Mouse (Mus musculus) kidney, postnatal 0 days (tissue): ENCODE measurements around the gene Etv5. TPM values are rescaled to one million over a fixed set of nuclear protein-coding genes. Genes with fewer than 3 reads are reported as not detected.

ENCODE experiments used
- ATAC-seq: fragments of 200-750 bp; cut with Nextera tagmentation; replicated peaks from 2 replicates; pipeline ENCODE4 v1.8.0; 2017; ENCODE audit warnings: low read depth, moderate number of reproducible peaks, moderate TSS enrichment, moderate library complexity; ENCODE audit not compliant: low FRiP score
- DNase-seq: peaks from one replicate; pipeline ENCODE4 v3.0.0-alpha.2; 2016; ENCODE audit warnings: low spot score
- H3K27ac ChIP-seq: fragments of 300-500 bp; sonication (generic); 2 replicates; pipeline ENCODE4 v1.5.1; 2014; ENCODE audit warnings: mild to moderate bottlenecking
- H3K27me3 ChIP-seq: fragments of 300-500 bp; sonication (generic); 2 replicates; pipeline ENCODE4 v1.6.1; 2014; ENCODE audit warnings: low read length, mixed read lengths; ENCODE audit not compliant: insufficient read depth
- H3K36me3 ChIP-seq: fragments of 300-500 bp; sonication (generic); 2 replicates; pipeline ENCODE4 v1.6.1; 2014; ENCODE audit warnings: low read length, mixed read lengths; ENCODE audit not compliant: insufficient read depth
- H3K4me1 ChIP-seq: fragments of 300-500 bp; sonication (generic); replicated peaks from 2 replicates; pipeline ENCODE4 v1.6.1; 2014; ENCODE audit warnings: antibody characterized with exemption, low read length, mixed read lengths; ENCODE audit not compliant: insufficient read depth
- H3K4me2 ChIP-seq: fragments of 300-500 bp; sonication (generic); 2 replicates; pipeline ENCODE4 v1.6.1; 2014; ENCODE audit warnings: mild to moderate bottlenecking, low read length, moderate library complexity, mixed read lengths
- H3K4me3 ChIP-seq: fragments of 300-500 bp; sonication (generic); replicated peaks from 2 replicates; pipeline ENCODE4 v1.5.1; 2014; ENCODE audit warnings: low read depth, low read length
- H3K9ac ChIP-seq: fragments of 300-500 bp; sonication (generic); 2 replicates; pipeline ENCODE4 v1.6.1; 2014; ENCODE audit warnings: low read depth, low read length
- H3K9me3 ChIP-seq: fragments of 300-500 bp; sonication (generic); replicated peaks from 2 replicates; pipeline ENCODE4 v1.6.1; 2016; ENCODE audit warnings: low read length, inconsistent platforms, mixed read lengths
- CTCF ChIP-seq: IDR thresholded peaks from 2 replicates; pipeline ENCODE4 v1.5.1; 2016; ENCODE audit warnings: antibody characterized with exemption, low read depth, mild to moderate bottlenecking, moderate library complexity
- WGBS: fragments of 180-500 bp; shearing (Covaris S2); extraction: QIAGEN DNeasy Blood & Tissue Kit; methylation state at CpG from one replicate; pipeline ENCODE4 v1.1.7; 2014; 5-methylcytosine and 5-hydroxymethylcytosine counted together
- polyA plus RNA-seq: library from polyadenylated mRNA; unstranded; fragments of >200 nt; fragmentation: Nextera tagmentation; extraction: Ambion mirVana; gene quantifications from 2 replicates; pipeline ENCODE4 v1.2.1, GENCODE M21; 2015

The Etv5 gene
- polyA plus RNA-seq, 1 experiment from 2014 or later: 45.8 TPM

DNA sequence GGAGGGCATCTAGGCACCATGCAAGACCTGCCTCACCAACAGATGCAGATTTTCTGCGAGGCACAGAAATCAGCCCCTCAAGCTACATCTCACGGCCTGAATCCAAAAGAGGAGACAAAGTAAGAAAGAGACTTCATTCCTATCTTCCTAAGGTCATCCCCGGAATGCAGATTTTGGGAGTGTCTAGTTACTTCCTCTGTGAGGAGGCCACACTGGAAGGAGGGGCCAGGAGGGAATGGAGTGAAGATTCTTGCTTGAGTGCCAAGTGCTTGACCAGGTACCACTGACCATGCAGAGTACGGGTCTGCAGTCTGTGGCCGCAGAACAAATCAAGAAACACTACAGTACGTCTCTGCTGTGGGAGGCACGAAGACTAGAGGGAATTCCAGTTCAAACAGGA is 12.7 kb downstream of the Etv5 start:
- WGBS: 71% methylated on average over 7 of the region's 7 CpGs
- no peak for TF ChIP-seq CTCF

DNA sequence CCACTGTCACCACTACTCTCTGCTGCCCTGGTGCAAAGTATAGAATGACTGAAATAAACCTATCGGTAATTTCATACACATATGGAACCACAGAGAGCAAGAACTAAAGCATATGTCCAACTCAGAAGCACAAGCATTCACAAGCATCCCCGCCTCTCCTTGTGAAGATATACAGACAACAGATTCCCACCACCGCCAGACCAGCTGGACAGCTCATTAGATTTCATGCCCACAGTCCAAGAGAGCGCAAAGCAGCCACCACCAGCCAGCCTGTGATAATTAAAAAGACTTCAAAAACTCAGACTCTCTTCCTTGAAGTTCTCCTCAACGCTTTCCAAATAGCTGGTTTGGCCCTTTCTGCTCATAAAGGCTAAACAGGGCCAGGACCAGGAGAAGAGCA is 17.3 kb downstream of the Etv5 start:
- DNase-seq (no peak), ATAC-seq (no peak)
- Histone ChIP-seq H3K36me3 (peaks cover 6% of the 10 kb centered on the region; the same call in 1 of the 2 replicates), H3K27me3 (no peaks in the 10 kb centered on the region), H3K9ac (no peak overlapping the region), H3K4me3 (no peak overlapping the region), H3K27ac (no peak overlapping the region), H3K4me2 (no peak overlapping the region), H3K9me3 (no peaks in the 10 kb centered on the region), H3K4me1 (0 out of 2 replicates have a peak, but pooled peaks cover 4% of the 10 kb centered on the region)
- WGBS: 60% methylated on average over 5 of the region's 5 CpGs
- TF ChIP-seq CTCF: no peak

More for the DNA sequence above, 12.7 kb downstream of the Etv5 start:
- ATAC-seq: no peak
- Histone ChIP-seq H3K4me1 (peaks cover 15% of the 10 kb centered on the region), H3K9ac (no peak overlapping the region), H3K9me3 (no peaks in the 10 kb centered on the region), H3K4me2 (no peak overlapping the region), H3K27me3 (no peaks in the 10 kb centered on the region), H3K4me3 (no peak overlapping the region), H3K27ac (no peak overlapping the region), H3K36me3 (peaks cover 6% of the 10 kb centered on the region; the same call in 1 of the 2 replicates)
- DNase-seq: no peak

GRCm38 (mm10) chr16:22417931-22418330 is 21.6 kb downstream of the Etv5 start:
- Histone ChIP-seq H3K27ac (no peak overlapping the region), H3K9ac (no peak overlapping the region), H3K4me2 (no peak overlapping the region), H3K36me3 (no peaks in the 10 kb centered on the region), H3K4me3 (no peak overlapping the region), H3K4me1 (0 out of 2 replicates have a peak, but pooled peaks cover 4% of the 10 kb centered on the region), H3K9me3 (no peaks in the 10 kb centered on the region), H3K27me3 (no peaks in the 10 kb centered on the region)
- no peak for ATAC-seq
- 85% methylated on average over 7 of the region's 7 CpGs for WGBS
- TF ChIP-seq CTCF: no peak
- no peak for DNase-seq

- Histone ChIP-seq H3K9me3 (no peaks in the 10 kb centered on the region), H3K27ac (no peak overlapping the region), H3K4me1 (0 out of 2 replicates have a peak, but pooled peaks cover 4% of the 10 kb centered on the region), H3K27me3 (no peaks in the 10 kb centered on the region), H3K4me2 (no peak overlapping the region), H3K4me3 (no peak overlapping the region), H3K36me3 (no peaks in the 10 kb centered on the region), H3K9ac (no peak overlapping the region)
- ATAC-seq (no peak), DNase-seq (no peak)
- 85% methylated on average over 8 of the region's 8 CpGs for WGBS
- TF ChIP-seq CTCF: no peak
Observed at GRCm38 (mm10) chr16:22417044-22417443, 22.5 kb downstream of the Etv5 start.

GRCm38 (mm10) chr16:22416140-22416848 is 23.2 kb downstream of the Etv5 start:
- WGBS: 73% methylated on average over 6 of the region's 6 CpGs
- H3K27ac ChIP-seq: no peak overlapping the region
- no peak for ATAC-seq
- 0 out of 2 replicates have a peak, but pooled peaks cover under 1% of the 10 kb centered on the region for H3K36me3 ChIP-seq
- no peak overlapping the region for H3K9ac ChIP-seq
- no peaks in the 10 kb centered on the region for H3K9me3 ChIP-seq
- 0 out of 2 replicates have a peak, but pooled peaks cover 4% of the 10 kb centered on the region for H3K4me1 ChIP-seq
- DNase-seq: no peak
- TF ChIP-seq CTCF: no peak
- H3K4me3 ChIP-seq: no peak overlapping the region
- no peak overlapping the region for H3K4me2 ChIP-seq
- no peaks in the 10 kb centered on the region for H3K27me3 ChIP-seq

- no peaks in the 10 kb centered on the region for H3K9me3 ChIP-seq
- WGBS: 85% methylated on average over 9 of the region's 9 CpGs
- H3K27ac ChIP-seq: no peak overlapping the region
- ATAC-seq (no peak), DNase-seq (no peak)
- H3K36me3 ChIP-seq: peaks cover 7% of the 10 kb centered on the region; the same call in 1 of the 2 replicates
- no peak overlapping the region for H3K4me2 ChIP-seq
- H3K4me3 ChIP-seq: no peak overlapping the region
- no peak overlapping the region for H3K9ac ChIP-seq
- H3K4me1 ChIP-seq: no peaks in the 10 kb centered on the region; the same call in 1 of the 2 replicates
- no peaks in the 10 kb centered on the region for H3K27me3 ChIP-seq
- TF ChIP-seq CTCF: no peak
Observed at GRCm38 (mm10) chr16:22414205-22414754, 25.2 kb downstream of the Etv5 start.
